Mouse (Mus musculus) stomach, postnatal 0 days (tissue): ENCODE results near the gene Armcx4. TPM values are rescaled to one million over a fixed set of nuclear protein-coding genes. Genes with fewer than 3 reads are reported as not detected.

ENCODE experiments used
- ATAC-seq: fragments of 200-750 bp; cut with Nextera tagmentation; 2 replicates; pipeline ENCODE4 v1.8.0; 2017; ENCODE audit not compliant: low FRiP score, low TSS enrichment
- DNase-seq: peaks from one replicate; pipeline ENCODE4 v3.0.0-alpha.2; 2016; ENCODE audit warnings: low spot score
- H3K27ac ChIP-seq: fragments of 300-500 bp; sonication (generic); replicated peaks from 2 replicates; pipeline ENCODE4 v1.5.1; 2014; ENCODE audit warnings: mild to moderate bottlenecking, control low read depth
- H3K27me3 ChIP-seq: fragments of 300-500 bp; sonication (generic); 2 replicates; pipeline ENCODE4 v1.6.1; 2014; ENCODE audit warnings: low read length; ENCODE audit not compliant: control insufficient read depth, insufficient read depth
- H3K36me3 ChIP-seq: fragments of 300-500 bp; sonication (generic); 2 replicates; pipeline ENCODE4 v1.6.1; 2014; ENCODE audit warnings: low read length, mixed read lengths; ENCODE audit not compliant: control insufficient read depth, insufficient read depth
- H3K4me1 ChIP-seq: fragments of 300-500 bp; sonication (generic); replicated peaks from 2 replicates; pipeline ENCODE4 v1.6.1; 2014; ENCODE audit warnings: antibody characterized with exemption; ENCODE audit not compliant: control insufficient read depth, insufficient read depth
- H3K4me2 ChIP-seq: fragments of 300-500 bp; sonication (generic); replicated peaks from 2 replicates; pipeline ENCODE4 v1.6.1; 2014; ENCODE audit warnings: low read depth, mild to moderate bottlenecking, control low read depth, moderate library complexity
- H3K4me3 ChIP-seq: fragments of 300-500 bp; sonication (generic); 2 replicates; pipeline ENCODE4 v1.5.1; 2014; ENCODE audit warnings: low read depth, low read length, control low read depth
- H3K9ac ChIP-seq: fragments of 300-500 bp; sonication (generic); 2 replicates; pipeline ENCODE4 v1.6.1; 2014; ENCODE audit warnings: mild to moderate bottlenecking, low read length, control low read depth, mixed read lengths
- H3K9me3 ChIP-seq: fragments of 300-500 bp; sonication (generic); 2 replicates; pipeline ENCODE4 v1.6.1; 2016; ENCODE audit warnings: low read length; ENCODE audit not compliant: control insufficient read depth
- CTCF ChIP-seq: IDR thresholded peaks from 2 replicates; pipeline ENCODE4 v1.5.1; 2016; ENCODE audit warnings: antibody characterized with exemption, low read depth, mild to moderate bottlenecking, moderate library complexity
- EP300 ChIP-seq: optimal IDR thresholded peaks from 2 replicates; pipeline ENCODE3; 2016; ENCODE audit warnings: antibody characterized with exemption
- WGBS: fragments of 180-500 bp; shearing (Covaris S2); extraction: QIAGEN DNeasy Blood & Tissue Kit; methylation state at CpG from one replicate; pipeline ENCODE4 v1.1.7; 2014; 5-methylcytosine and 5-hydroxymethylcytosine counted together
- polyA plus RNA-seq: library from polyadenylated mRNA; unstranded; fragments of >200 nt; fragmentation: Nextera tagmentation; extraction: Ambion mirVana; gene quantifications from 2 replicates; pipeline ENCODE4 v1.2.1, GENCODE M21; 2015

Armcx4 gene
- polyA plus RNA-seq, 1 experiment from 2014 or later, result 1.4 TPM

DNA sequence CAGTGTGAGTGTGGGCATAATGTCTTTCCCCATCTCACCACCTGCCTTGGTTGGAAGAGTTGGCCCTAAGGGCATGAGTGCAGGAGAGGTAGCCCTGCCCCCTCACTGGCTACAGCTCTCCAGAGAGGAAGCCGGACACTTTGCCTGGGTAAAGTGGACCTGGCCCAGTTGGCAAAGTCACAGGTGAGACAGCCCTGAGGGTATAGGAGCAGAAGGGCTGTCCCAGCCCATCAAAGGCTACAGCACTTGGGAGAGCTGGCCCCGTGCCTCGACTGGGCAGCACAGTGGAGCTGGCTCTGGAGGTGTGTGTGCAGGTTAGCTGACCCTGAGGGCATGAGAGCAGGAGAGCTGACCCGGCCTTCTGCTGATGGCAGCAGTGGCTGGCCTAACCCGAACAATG lies 24.7 kb upstream of the Armcx4 start:
- WGBS, result 83% methylated on average over 5 of the region's 5 CpGs
- Histone ChIP-seq H3K4me3 (no peak overlapping the region), H3K27ac (no peak overlapping the region), H3K9ac (no peak overlapping the region), H3K9me3 (no peaks in the 10 kb centered on the region), H3K4me2 (no peak overlapping the region), H3K36me3 (no peaks in the 10 kb centered on the region), H3K27me3 (no peaks in the 10 kb centered on the region), H3K4me1 (no peaks in the 10 kb centered on the region)
- TF ChIP-seq CTCF, result no peak
- ATAC-seq (no peak), DNase-seq (no peak)

DNA sequence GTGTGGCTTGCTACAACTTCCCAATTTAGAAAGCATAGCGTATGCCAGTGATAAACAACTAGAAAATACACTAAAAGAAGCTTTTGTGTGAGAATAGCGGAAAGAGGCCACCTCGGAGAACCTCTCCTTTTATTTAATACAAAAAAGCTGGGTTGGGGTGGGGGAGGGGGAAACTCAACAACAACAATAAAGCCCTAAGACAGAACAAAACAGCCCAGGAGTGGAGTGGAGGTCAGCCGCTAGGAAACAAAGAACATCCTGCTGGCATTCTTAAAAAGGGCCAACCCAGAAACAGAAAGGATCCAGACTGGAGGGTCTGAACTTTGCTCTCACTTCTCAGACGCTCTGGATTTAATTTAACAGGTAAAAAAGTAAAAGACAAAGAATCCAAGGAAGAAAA lies 11.3 kb upstream of the Armcx4 start:
- TF ChIP-seq CTCF (no peak), EP300 (no peak)
- no peak for ATAC-seq
- H3K27me3 ChIP-seq, result no peaks in the 10 kb centered on the region
- H3K27ac ChIP-seq, result no peak overlapping the region
- DNase-seq, result no peak
- no peaks in the 10 kb centered on the region for H3K36me3 ChIP-seq
- H3K4me2 ChIP-seq, result no peak overlapping the region
- H3K9ac ChIP-seq, result no peak overlapping the region
- H3K4me3 ChIP-seq, result no peak overlapping the region
- 49% methylated on average over 5 of the region's 5 CpGs for WGBS
- no peaks in the 10 kb centered on the region for H3K9me3 ChIP-seq
- H3K4me1 ChIP-seq, result no peaks in the 10 kb centered on the region

DNA sequence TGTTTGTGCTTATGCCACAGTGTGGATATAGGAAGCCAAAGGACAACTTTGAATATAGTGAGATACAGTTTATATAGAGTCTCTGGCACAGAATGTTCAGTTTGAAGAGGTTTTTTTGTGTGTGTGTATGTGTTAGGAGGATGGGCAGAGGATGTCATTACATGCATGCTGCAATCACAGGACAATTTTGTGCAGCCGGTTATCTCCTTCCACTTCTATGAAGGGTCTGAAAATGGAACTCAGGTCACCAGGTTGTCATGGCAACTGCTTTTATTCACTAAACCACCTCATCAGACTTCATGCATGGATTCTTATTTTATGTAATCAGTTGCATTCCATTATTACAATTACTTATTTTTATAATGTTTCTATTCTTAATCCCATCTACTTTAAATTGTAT lies 10.4 kb upstream of the Armcx4 start:
- Histone ChIP-seq H3K9ac (no peak overlapping the region), H3K9me3 (no peaks in the 10 kb centered on the region), H3K36me3 (no peaks in the 10 kb centered on the region), H3K4me3 (no peak overlapping the region), H3K4me2 (no peak overlapping the region), H3K4me1 (no peaks in the 10 kb centered on the region), H3K27me3 (no peaks in the 10 kb centered on the region), H3K27ac (no peak overlapping the region)
- no peak for TF ChIP-seq EP300
- no peak for TF ChIP-seq CTCF
- 54% methylated on average over 1 of the region's 1 CpGs for WGBS
- no peak for ATAC-seq
- DNase-seq, result no peak

DNA sequence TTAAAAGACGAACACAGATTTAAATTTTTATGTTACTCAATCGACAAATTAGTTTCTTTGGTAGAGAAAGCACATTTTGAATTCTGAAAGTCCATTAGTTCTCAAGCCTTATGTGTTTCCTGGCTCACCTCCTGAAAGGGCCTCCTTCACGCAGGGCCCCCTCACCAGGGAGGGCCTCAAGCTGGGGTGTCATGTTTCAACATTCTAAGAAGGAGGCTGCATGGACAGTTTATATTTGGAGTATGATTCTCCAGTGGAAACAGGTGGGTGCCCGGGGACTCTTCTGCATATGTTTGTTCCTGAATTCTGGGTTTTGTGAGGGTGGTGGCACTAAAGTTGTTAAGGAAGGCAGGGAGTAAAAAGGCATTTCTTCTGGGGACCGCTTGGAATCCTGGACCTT lies 1.4 kb upstream of the Armcx4 start:
- Histone ChIP-seq H3K27me3 (no peaks in the 10 kb centered on the region), H3K9ac (no peak overlapping the region), H3K4me1 (no peaks in the 10 kb centered on the region), H3K4me3 (peak overlapping the region; percentile 6; the same call in 1 of the 2 replicates), H3K9me3 (no peaks in the 10 kb centered on the region), H3K27ac (0 out of 2 replicates have a peak overlapping the region, but pooled peaks have one; percentile 13), H3K36me3 (no peaks in the 10 kb centered on the region), H3K4me2 (0 out of 2 replicates have a peak overlapping the region, but pooled peaks have one; percentile 8)
- ATAC-seq, result no peak
- no peak for DNase-seq
- no peak for TF ChIP-seq EP300
- TF ChIP-seq CTCF, result no peak
- 39% methylated on average over 5 of the region's 5 CpGs for WGBS

DNA sequence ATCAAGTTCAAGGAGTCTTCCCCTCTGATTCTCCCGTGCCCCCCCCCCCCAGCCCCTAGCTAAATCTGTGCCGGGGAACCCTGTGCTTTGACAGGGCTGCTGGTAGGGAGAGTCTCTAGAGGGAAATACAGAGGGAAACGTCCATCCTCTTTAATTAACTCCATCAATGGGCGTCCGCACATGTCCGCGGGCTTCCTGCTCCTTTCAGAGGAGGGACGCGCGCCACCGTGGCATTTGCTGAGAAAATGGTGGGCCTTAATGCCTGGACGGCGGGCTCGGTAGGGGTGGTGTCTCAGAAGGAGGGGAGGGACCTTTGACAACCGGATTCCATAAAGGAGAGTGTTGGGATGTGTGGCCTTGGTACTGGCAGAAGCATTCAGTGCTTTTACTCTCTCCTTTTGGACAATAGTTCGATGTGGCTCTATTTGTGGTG lies 436 bp downstream of the Armcx4 start:
- peak overlapping the region; percentile 47 for H3K4me3 ChIP-seq

DNA sequence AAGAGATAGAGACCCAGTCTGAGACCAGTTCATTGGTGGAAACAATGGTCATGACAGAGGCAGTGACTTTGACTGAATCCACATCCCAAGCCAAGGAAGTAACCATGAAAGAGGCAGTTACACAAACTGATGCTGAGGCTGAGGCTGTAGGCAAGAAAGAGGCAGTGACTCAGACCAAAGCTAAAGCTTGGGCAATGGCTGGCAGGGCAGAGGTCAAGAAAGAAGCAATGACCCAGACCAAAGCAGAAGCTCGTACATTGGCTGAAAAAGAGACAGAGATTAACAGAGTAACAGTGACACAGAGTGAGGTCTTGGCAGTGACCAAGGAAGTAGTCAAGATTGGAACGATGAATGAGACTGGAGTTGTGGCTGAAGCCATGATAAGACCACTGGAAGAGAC lies 3.4 kb downstream of the Armcx4 start:
- Histone ChIP-seq H3K4me1 (no peaks in the 10 kb centered on the region), H3K4me2 (no peak overlapping the region), H3K27ac (no peak overlapping the region), H3K27me3 (no peaks in the 10 kb centered on the region), H3K9me3 (no peaks in the 10 kb centered on the region), H3K4me3 (no peak overlapping the region), H3K9ac (no peak overlapping the region), H3K36me3 (no peaks in the 10 kb centered on the region)
- DNase-seq (no peak), ATAC-seq (no peak)
- TF ChIP-seq EP300 (no peak), CTCF (no peak)
- 91% methylated on average over 2 of the region's 2 CpGs for WGBS

More for the DNA sequence above, 436 bp downstream of the Armcx4 start:
- no peaks in the 10 kb centered on the region for H3K27me3 ChIP-seq
- DNase-seq (peak; percentile 41), ATAC-seq (peak; percentile 60; the same call in 1 of the 2 replicates)
- 8% methylated on average over 14 of the region's 16 CpGs for WGBS
- peak overlapping the region; percentile 79 for H3K27ac ChIP-seq
- TF ChIP-seq CTCF (no peak), EP300 (no peak)
- no peaks in the 10 kb centered on the region for H3K9me3 ChIP-seq
- no peaks in the 10 kb centered on the region for H3K4me1 ChIP-seq
- peak overlapping the region; percentile 66 for H3K9ac ChIP-seq
- peak overlapping the region; percentile 54 for H3K4me2 ChIP-seq
- no peaks in the 10 kb centered on the region for H3K36me3 ChIP-seq
